Mouse (Mus musculus): Measurements from ENCODE around the gene Fam198b.

GRCm38 (mm10) chr3:79866526-79866925 is 17.8 kb upstream of the Fam198b start:
- TF ChIP-seq CTCF (conservative IDR thresholded peaks at IDR 0.05; ENCODE audit: insufficient read depth, insufficient read length, low read depth, low read length): no peak
- TF ChIP-seq POLR2A (IDR thresholded peaks at IDR 0.05; ENCODE audit: low read depth, low read length): no peak

Data from kidney, adult 2 months (tissue).